Mouse (Mus musculus) MEL (cell line): ENCODE measurements around the gene Pdcd11.

Source experiments
- CHD1 ChIP-seq: IDR thresholded peaks from 2 replicates; pipeline ENCODE4 v1.6.1; 2012; ENCODE audit warnings: low read depth, mild to moderate bottlenecking, inconsistent platforms, low read length, improper control_type of control experiment
- CTCF ChIP-seq, 3 experiments: IDR thresholded peaks in 2 of 3; conservative IDR thresholded peaks in 1 of 3; 2 replicates each; pipeline ENCODE4 v1.5.1; 2011 to 2012; ENCODE audit warnings: low read length in 3 of 3, low read depth in 2 of 3, mild to moderate bottlenecking in 2 of 3, improper control_type of control experiment in 1 of 3, inconsistent platforms in 1 of 3, mixed read lengths in 1 of 3, moderate library complexity in 1 of 3; ENCODE audit not compliant: control insufficient read depth in 1 of 3, insufficient read depth in 1 of 3, poor library complexity in 1 of 3, severe bottlenecking in 1 of 3
- EP300 ChIP-seq, 2 experiments: IDR thresholded peaks; 2 replicates each; pipeline ENCODE4 v1.6.1; 2011; ENCODE audit warnings: improper control_type of control experiment in 2 of 2, low read length in 2 of 2, low read depth in 1 of 2, mild to moderate bottlenecking in 1 of 2
- ETS1 ChIP-seq: IDR thresholded peaks from 2 replicates; pipeline ENCODE4 v1.6.1; 2012; ENCODE audit warnings: low read depth, mild to moderate bottlenecking, inconsistent platforms, low read length, improper control_type of control experiment, moderate library complexity
- HCFC1 ChIP-seq: IDR thresholded peaks from 2 replicates; pipeline ENCODE4 v1.6.1; 2012; ENCODE audit warnings: low read depth, mild to moderate bottlenecking, inconsistent platforms, low read length, improper control_type of control experiment, moderate library complexity
- MAZ ChIP-seq: IDR thresholded peaks from 2 replicates; pipeline ENCODE4 v1.6.1; 2012; ENCODE audit warnings: low read depth, mild to moderate bottlenecking, inconsistent platforms, low read length, improper control_type of control experiment
- NRF1 ChIP-seq: IDR thresholded peaks from 2 replicates; pipeline ENCODE4 v1.6.1; 2014; ENCODE audit warnings: low read depth, mild to moderate bottlenecking, inconsistent platforms, low read length, improper control_type of control experiment, moderate library complexity; ENCODE audit not compliant: poor library complexity, insufficient read depth, severe bottlenecking
- POLR2A ChIP-seq, 2 experiments: IDR thresholded peaks; 2 replicates each; pipeline ENCODE4 v1.6.1; 2011 to 2012; ENCODE audit warnings: low read length in 2 of 2, mild to moderate bottlenecking in 2 of 2, control low read depth in 1 of 2, improper control_type of control experiment in 1 of 2, low read depth in 1 of 2, moderate library complexity in 1 of 2; ENCODE audit not compliant: control insufficient read depth in 1 of 2, insufficient read depth in 1 of 2, poor library complexity in 1 of 2
- POLR2AphosphoS5 ChIP-seq: IDR thresholded peaks from 2 replicates; pipeline ENCODE4 v1.6.1; 2012; ENCODE audit warnings: low read depth, borderline replicate concordance, mild to moderate bottlenecking, inconsistent platforms, low read length, moderate library complexity, mixed read lengths
- TAL1 ChIP-seq: IDR thresholded peaks from 2 replicates; pipeline ENCODE4 v1.6.1; 2012; ENCODE audit warnings: mild to moderate bottlenecking, inconsistent platforms, low read length, moderate library complexity, mixed read lengths
- ZMIZ1 ChIP-seq: IDR thresholded peaks from 2 replicates; pipeline ENCODE4 v1.6.1; 2012; ENCODE audit warnings: low read depth, mild to moderate bottlenecking, inconsistent platforms, low read length, improper control_type of control experiment, moderate library complexity

DNA sequence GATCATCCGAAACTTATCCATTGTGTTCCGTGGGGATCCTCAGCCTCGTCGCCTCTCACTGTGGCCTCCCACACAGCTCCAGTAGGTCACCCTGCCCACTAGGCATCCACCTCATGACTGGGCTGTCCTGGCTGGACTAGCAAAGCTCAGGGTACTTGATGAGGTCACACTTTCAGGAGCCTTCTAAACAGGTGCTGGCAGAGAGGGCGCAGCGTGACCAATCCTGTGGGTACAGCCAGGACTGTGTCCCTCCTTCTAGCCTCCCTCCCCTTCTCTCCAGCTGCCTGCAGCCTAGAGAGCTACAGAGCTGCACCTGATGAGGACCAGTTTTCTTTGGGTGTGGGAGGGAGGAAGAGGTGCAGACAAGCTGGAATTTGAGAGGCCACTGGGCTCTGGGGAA is 53.6 kb downstream of the Pdcd11 start, which contains the start of gene Calhm1:
- TF ChIP-seq POLR2A (IDR thresholded peaks at IDR 0.05; ENCODE audit: control insufficient read depth in 1 of 2, insufficient read depth in 1 of 2, low read depth in 1 of 2, low read length in 2 of 2, poor library complexity in 1 of 2) (no peak), ZMIZ1 (no peak), MAZ (no peak), CTCF (IDR thresholded peaks at IDR 0.05 in 2 of 3, conservative IDR thresholded peaks at IDR 0.05 in 1 of 3; ENCODE audit: control insufficient read depth in 1 of 3, insufficient read depth in 1 of 3, low read depth in 2 of 3, low read length in 3 of 3, poor library complexity in 1 of 3, severe bottlenecking in 1 of 3) (no peak), HCFC1 (no peak), NRF1 (no peak), CHD1 (no peak), TAL1 (no peak), ETS1 (no peak), EP300 (IDR thresholded peaks at IDR 0.05; ENCODE audit: low read depth in 1 of 2, low read length in 2 of 2) (no peak), POLR2AphosphoS5 (no peak)
